Mouse (Mus musculus) limb, embryonic 14.5 days (tissue): ENCODE results near the gene Ccl8. TPM values are rescaled to one million over a fixed set of nuclear protein-coding genes. Genes with fewer than 3 reads are reported as not detected.

Source experiments
- ATAC-seq: fragments of 200-750 bp; cut with Nextera tagmentation; 2 replicates; pipeline ENCODE4 v1.8.0; 2017; ENCODE audit warnings: low read depth, moderate number of reproducible peaks, moderate TSS enrichment; ENCODE audit not compliant: low FRiP score
- DNase-seq: peaks from one replicate; pipeline ENCODE4 v3.0.0-alpha.2; 2015; ENCODE audit warnings: low spot score
- H3K27ac ChIP-seq: fragments of 300-500 bp; sonication (generic); replicated peaks from 2 replicates; pipeline ENCODE4 v1.5.1; 2014; ENCODE audit warnings: low read depth, mild to moderate bottlenecking, low read length, moderate library complexity, mixed read lengths
- H3K27me3 ChIP-seq: fragments of 300-500 bp; sonication (generic); 2 replicates; pipeline ENCODE4 v1.6.1; 2014; ENCODE audit warnings: low read length, mixed read lengths; ENCODE audit not compliant: control insufficient read depth, insufficient read depth
- H3K36me3 ChIP-seq: fragments of 300-500 bp; sonication (generic); 2 replicates; pipeline ENCODE4 v1.6.1; 2014; ENCODE audit warnings: mild to moderate bottlenecking, low read length, moderate library complexity, mixed read lengths; ENCODE audit not compliant: control insufficient read depth, insufficient read depth
- H3K4me1 ChIP-seq: fragments of 300-500 bp; sonication (generic); 2 replicates; pipeline ENCODE4 v1.6.1; 2014; ENCODE audit warnings: antibody characterized with exemption, low read length, mixed read lengths; ENCODE audit not compliant: control insufficient read depth, insufficient read depth
- H3K4me2 ChIP-seq: fragments of 300-500 bp; sonication (generic); replicated peaks from 2 replicates; pipeline ENCODE4 v1.6.1; 2014; ENCODE audit warnings: low read depth, mild to moderate bottlenecking, low read length, moderate library complexity; ENCODE audit not compliant: severe bottlenecking
- H3K4me3 ChIP-seq: fragments of 300-500 bp; sonication (generic); replicated peaks from 2 replicates; pipeline ENCODE4 v1.5.1; 2014; ENCODE audit warnings: low read length
- H3K9ac ChIP-seq: fragments of 300-500 bp; sonication (generic); 2 replicates; pipeline ENCODE4 v1.6.1; 2014; ENCODE audit warnings: mild to moderate bottlenecking, low read depth, low read length, moderate library complexity; ENCODE audit not compliant: severe bottlenecking
- H3K9me3 ChIP-seq: fragments of 300-500 bp; sonication (generic); 2 replicates; pipeline ENCODE4 v1.6.1; 2016; ENCODE audit warnings: low read length; ENCODE audit not compliant: control insufficient read depth
- POLR2A ChIP-seq: fragments of 200-500 bp; IDR thresholded peaks from 2 replicates; pipeline ENCODE4 v1.8.0; 2012; ENCODE audit warnings: inconsistent platforms, mild to moderate bottlenecking, moderate library complexity, borderline replicate concordance; ENCODE audit not compliant: insufficient read depth, insufficient read length; ENCODE audit errors: extremely low read depth
- WGBS: fragments of 180-500 bp; shearing (Covaris S2); extraction: QIAGEN DNeasy Blood & Tissue Kit; methylation state at CpG from one replicate; pipeline ENCODE4 v1.1.7; 2014; 5-methylcytosine and 5-hydroxymethylcytosine counted together
- polyA plus RNA-seq, 2 experiments: library from polyadenylated mRNA; depleted of rRNA in 1 of 2; stranded (reverse) in 1 of 2; unstranded in 1 of 2; fragments of >200 nt; fragmentation: Nextera tagmentation in 1 of 2; extraction: Ambion mirVana in 1 of 2; gene quantifications; 2 replicates each; pipeline versions ENCODE4 v1.2.1 to v1.2.3; 2012 to 2014

Ccl8 gene
- polyA plus RNA-seq, 2 experiments, result not detected

DNA sequence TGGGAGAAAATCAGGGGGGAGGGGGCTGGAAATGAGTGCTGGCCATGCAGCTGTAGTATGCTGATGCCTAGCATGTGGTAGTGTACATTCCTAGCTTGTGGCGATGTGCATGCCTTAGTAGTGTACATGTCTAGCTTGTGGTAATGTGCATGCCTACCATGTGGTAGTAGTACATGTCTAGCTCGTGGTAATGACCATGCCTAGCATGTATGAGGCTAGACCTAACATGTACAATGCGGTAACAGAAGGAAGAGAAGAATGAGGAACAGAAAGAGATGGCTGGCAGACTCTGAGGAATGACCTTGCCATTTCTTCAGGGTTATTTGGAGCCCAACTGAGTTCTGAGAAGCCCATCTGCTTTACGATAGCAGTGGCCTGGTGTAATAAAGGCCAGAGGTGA, 13.9 kb upstream of the Ccl8 start:
- Histone ChIP-seq H3K4me1 (no peaks in the 10 kb centered on the region), H3K27ac (no peak overlapping the region), H3K9me3 (no peaks in the 10 kb centered on the region), H3K4me3 (no peak overlapping the region), H3K9ac (no peak overlapping the region), H3K27me3 (no peaks in the 10 kb centered on the region), H3K4me2 (no peak overlapping the region), H3K36me3 (no peaks in the 10 kb centered on the region)
- WGBS, result 74% methylated on average over 4 of the region's 4 CpGs
- no peak for TF ChIP-seq POLR2A
- no peak for ATAC-seq
- DNase-seq, result no peak

DNA sequence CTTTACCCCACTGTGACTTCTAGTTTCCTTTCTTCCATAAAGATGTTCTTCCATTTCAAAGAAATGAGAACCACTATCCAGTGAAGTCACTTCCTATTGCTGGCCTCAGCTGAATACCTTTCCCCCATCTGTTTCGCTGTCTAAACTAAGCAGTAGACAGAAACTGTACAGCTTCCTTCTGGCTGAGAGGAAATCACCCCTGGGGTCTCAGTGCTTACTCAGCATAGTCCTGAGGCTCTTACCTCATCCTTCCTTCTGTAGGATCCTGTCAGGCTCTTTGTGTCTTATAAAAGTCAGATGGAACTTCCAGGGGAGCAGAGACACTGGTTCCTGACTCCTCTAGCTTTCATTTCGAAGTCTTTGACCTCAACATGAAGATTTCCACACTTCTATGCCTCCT, 13.5 kb upstream of the Ccl8 start, which contains the start of gene Ccl12:
TSS of gene Ccl12 (plus strand) at position 317 of the 400 bp plus-strand sequence.
- WGBS, result 66% methylated on average over 2 of the region's 2 CpGs
- H3K4me2 ChIP-seq, result no peak within 1 kb of the TSS
- H3K36me3 ChIP-seq, result no peaks in the 10 kb centered on the region
- ATAC-seq, result no peak
- H3K9me3 ChIP-seq, result no peaks in the 10 kb centered on the region
- peak; percentile 9 for DNase-seq
- no peak for TF ChIP-seq POLR2A
- H3K4me1 ChIP-seq, result no peaks in the 10 kb centered on the region
- no peak within 1 kb of the TSS for H3K4me3 ChIP-seq
- H3K27me3 ChIP-seq, result no peaks in the 10 kb centered on the region
- H3K9ac ChIP-seq, result no peak within 1 kb of the TSS
- H3K27ac ChIP-seq, result no peak within 1 kb of the TSS

DNA sequence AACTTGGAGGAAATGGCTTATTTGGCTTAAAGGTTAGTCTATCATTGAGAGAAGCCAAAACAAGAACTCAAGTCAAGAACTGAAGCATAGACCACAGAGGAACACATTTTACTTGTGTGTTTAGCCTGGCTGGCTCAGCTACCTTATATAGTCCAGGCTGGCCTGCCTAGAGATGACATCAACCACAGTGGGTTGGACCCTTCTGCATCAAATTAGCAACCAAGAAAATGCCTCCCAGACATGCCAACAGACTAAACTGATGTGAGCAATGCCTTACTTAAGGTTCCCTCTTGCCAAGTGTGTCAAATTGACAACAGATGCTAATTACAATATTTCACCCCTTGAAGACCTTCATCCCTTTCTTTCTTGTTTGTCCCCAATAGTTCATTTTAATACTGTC, 5.4 kb upstream of the Ccl8 start:
- no peak for TF ChIP-seq POLR2A
- Histone ChIP-seq H3K9me3 (no peaks in the 10 kb centered on the region), H3K4me2 (no peak overlapping the region), H3K4me1 (no peaks in the 10 kb centered on the region), H3K27ac (no peak overlapping the region), H3K9ac (no peak overlapping the region), H3K27me3 (no peaks in the 10 kb centered on the region), H3K4me3 (no peak overlapping the region), H3K36me3 (no peaks in the 10 kb centered on the region)
- ATAC-seq, result no peak
- no peak for DNase-seq

DNA sequence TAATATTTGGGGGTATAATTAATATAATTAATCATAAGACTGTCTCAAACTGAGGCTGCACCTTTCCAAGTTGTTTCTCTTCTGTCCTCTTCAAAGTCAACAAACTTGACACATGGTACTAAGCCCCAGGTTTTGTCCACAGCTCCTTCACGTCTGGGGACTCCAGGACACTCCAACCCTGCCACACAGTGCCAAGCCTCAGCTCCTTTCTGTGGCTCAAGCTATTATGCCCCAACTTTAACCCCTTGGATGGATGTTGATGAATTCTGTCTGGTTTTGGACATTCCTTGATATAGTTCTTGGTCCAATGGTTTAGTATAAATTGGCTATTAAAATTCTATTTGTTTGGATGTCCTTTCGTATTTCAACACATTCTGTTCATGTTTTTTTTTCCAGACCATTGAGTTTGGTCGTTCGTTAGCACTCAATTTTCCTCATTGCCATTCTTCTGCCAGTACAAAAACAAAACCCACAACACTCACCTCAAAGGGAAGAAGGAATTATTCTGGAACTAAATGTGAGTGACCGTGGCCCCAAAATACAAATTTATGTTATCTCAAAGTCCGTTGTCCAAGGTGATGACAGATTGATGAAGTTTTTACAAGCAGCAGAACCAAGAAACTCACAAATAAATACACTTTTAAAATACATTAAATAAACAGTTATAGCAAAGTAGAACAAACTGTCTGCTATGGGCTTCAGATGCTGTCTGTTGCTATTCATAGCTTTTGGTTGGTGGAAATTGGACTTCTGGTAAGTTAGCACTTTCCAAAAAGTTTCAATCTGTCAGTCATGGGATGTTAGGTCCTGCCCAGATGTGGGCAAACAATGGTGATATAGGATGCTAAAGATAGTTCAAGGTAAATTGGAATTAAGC, 4.4 kb upstream of the Ccl8 start:
- no peak for DNase-seq
- WGBS, result 48% methylated on average over 6 of the region's 6 CpGs
- no peak overlapping the region for H3K4me2 ChIP-seq
- H3K36me3 ChIP-seq, result no peaks in the 10 kb centered on the region
- no peak overlapping the region for H3K27ac ChIP-seq
- no peak for ATAC-seq
- no peaks in the 10 kb centered on the region for H3K9me3 ChIP-seq
- no peaks in the 10 kb centered on the region for H3K27me3 ChIP-seq
- H3K9ac ChIP-seq, result no peak overlapping the region
- H3K4me1 ChIP-seq, result no peaks in the 10 kb centered on the region
- no peak for TF ChIP-seq POLR2A
- no peak overlapping the region for H3K4me3 ChIP-seq

DNA sequence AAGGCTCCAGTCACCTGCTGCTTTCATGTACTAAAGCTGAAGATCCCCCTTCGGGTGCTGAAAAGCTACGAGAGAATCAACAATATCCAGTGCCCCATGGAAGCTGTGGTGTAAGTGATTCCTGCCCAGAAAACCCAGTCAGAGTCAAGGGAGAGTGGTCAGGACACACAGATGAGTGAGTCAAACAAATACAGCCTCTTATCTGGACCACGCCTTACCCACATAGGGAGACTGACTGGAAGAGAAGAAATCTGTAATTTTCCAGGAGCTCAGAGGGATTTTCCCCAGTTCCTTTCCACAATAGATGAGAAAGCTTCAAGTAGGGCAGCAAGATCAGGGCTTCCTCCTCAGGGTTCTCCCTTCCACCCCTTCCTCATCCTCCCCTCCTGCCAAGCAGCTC, 1.1 kb downstream of the Ccl8 start:
- no peak overlapping the region for H3K4me2 ChIP-seq
- no peak overlapping the region for H3K27ac ChIP-seq
- DNase-seq (no peak), ATAC-seq (no peak)
- H3K27me3 ChIP-seq, result no peaks in the 10 kb centered on the region
- H3K4me1 ChIP-seq, result no peaks in the 10 kb centered on the region
- H3K4me3 ChIP-seq, result no peak overlapping the region
- no peak overlapping the region for H3K9ac ChIP-seq
- no peaks in the 10 kb centered on the region for H3K9me3 ChIP-seq
- no peaks in the 10 kb centered on the region for H3K36me3 ChIP-seq
- no peak for TF ChIP-seq POLR2A
- WGBS, result 77% methylated on average over 3 of the region's 3 CpGs
